Mouse (Mus musculus): Measurements from ENCODE around the gene Cdc42ep1.
A peak's percentile ranks its signal among the peaks of the same experiment; 100 is the strongest.
"Not testable (repeated sequence)": the region's sequence is repeated elsewhere in the genome, so short reads cannot be mapped to it uniquely, and the experiment has no call there.

Gene Cdc42ep1

GRCm38 (mm10) chr15:78830742-78831719 lies 11.4 kb upstream of the Cdc42ep1 start:
- DNase-seq (ENCODE audit: low spot score) = no peak

GRCm38 (mm10) chr15:78831720-78832657 lies 10.4 kb upstream of the Cdc42ep1 start:
- DNase-seq (ENCODE audit: low spot score) = no peak

- DNase-seq (ENCODE audit: low spot score) = no peak
Observed at GRCm38 (mm10) chr15:78832701-78833123, 9.7 kb upstream of the Cdc42ep1 start.

GRCm38 (mm10) chr15:78833582-78833981 lies 8.8 kb upstream of the Cdc42ep1 start:
- DNase-seq (ENCODE audit: low spot score) = no peak

GRCm38 (mm10) chr15:78834233-78835005 lies 8.0 kb upstream of the Cdc42ep1 start:
- no peak for DNase-seq (ENCODE audit: low spot score)

- no peak for DNase-seq (ENCODE audit: low spot score)
Observed at GRCm38 (mm10) chr15:78835200-78836085, 7.0 kb upstream of the Cdc42ep1 start.

- no peak for DNase-seq (ENCODE audit: low spot score)
Observed at GRCm38 (mm10) chr15:78836086-78836621, 6.3 kb upstream of the Cdc42ep1 start.

GRCm38 (mm10) chr15:78839744-78840143 lies 2.7 kb upstream of the Cdc42ep1 start:
- DNase-seq (ENCODE audit: low spot score) = no peak

GRCm38 (mm10) chr15:78840241-78840640 lies 2.2 kb upstream of the Cdc42ep1 start:
- no peak for DNase-seq (ENCODE audit: low spot score)

- no peak for DNase-seq (ENCODE audit: low spot score)
Observed at GRCm38 (mm10) chr15:78840751-78841150, 1.7 kb upstream of the Cdc42ep1 start.

- no peak for DNase-seq (ENCODE audit: low spot score)
Observed at GRCm38 (mm10) chr15:78841161-78841790, 1.1 kb upstream of the Cdc42ep1 start.

GRCm38 (mm10) chr15:78843581-78844469 lies 1.4 kb downstream of the Cdc42ep1 start:
- DNase-seq (ENCODE audit: low spot score) = no peak

GRCm38 (mm10) chr15:78844791-78845190 lies 2.4 kb downstream of the Cdc42ep1 start:
- peak; percentile 51 for DNase-seq (ENCODE audit: low spot score)

- DNase-seq (ENCODE audit: low spot score) = no peak
Observed at GRCm38 (mm10) chr15:78845321-78845720, 2.9 kb downstream of the Cdc42ep1 start.

GRCm38 (mm10) chr15:78845867-78846266 lies 3.4 kb downstream of the Cdc42ep1 start:
- DNase-seq (ENCODE audit: low spot score) = no peak

- no peak for DNase-seq (ENCODE audit: low spot score)
Observed at GRCm38 (mm10) chr15:78846352-78846751, 3.9 kb downstream of the Cdc42ep1 start.

GRCm38 (mm10) chr15:78846805-78847204 lies 4.4 kb downstream of the Cdc42ep1 start:
- not testable (repeated sequence) for DNase-seq (ENCODE audit: low spot score)

- peak; percentile 88 for DNase-seq (ENCODE audit: low spot score)
Observed at GRCm38 (mm10) chr15:78848467-78848866, 6.0 kb downstream of the Cdc42ep1 start.

GRCm38 (mm10) chr15:78849485-78849884 lies 7.1 kb downstream of the Cdc42ep1 start:
- DNase-seq (ENCODE audit: low spot score) = no peak

All from urinary bladder, postnatal 25 days (tissue).